Mouse (Mus musculus) fat pad, adult 2 months (tissue): Measurements from ENCODE around the gene Arhgef19.

Experiments used
- DNase-seq: peaks from one replicate; pipeline ENCODE4 v3.0.0-alpha.2; 2011; ENCODE audit warnings: low read depth, low spot score; ENCODE audit errors: extremely low read depth

The Arhgef19 gene

GRCm38 (mm10) chr4:141262906-141263637, 23.8 kb downstream of the Arhgef19 start:
- DNase-seq = no peak

- no peak for DNase-seq
Measured at GRCm38 (mm10) chr4:141265979-141266637, 26.8 kb downstream of the Arhgef19 start.

- no peak for DNase-seq
Measured at GRCm38 (mm10) chr4:141267250-141267649, 28.0 kb downstream of the Arhgef19 start.

GRCm38 (mm10) chr4:141267837-141268236, 28.5 kb downstream of the Arhgef19 start:
- no peak for DNase-seq

GRCm38 (mm10) chr4:141268350-141268749, 29.1 kb downstream of the Arhgef19 start:
- DNase-seq = no peak

- DNase-seq = no peak
Measured at GRCm38 (mm10) chr4:141269080-141269479, 29.8 kb downstream of the Arhgef19 start.

GRCm38 (mm10) chr4:141270201-141270940, 31.1 kb downstream of the Arhgef19 start:
- no peak for DNase-seq

GRCm38 (mm10) chr4:141271228-141271627, 31.9 kb downstream of the Arhgef19 start:
- DNase-seq = no peak

GRCm38 (mm10) chr4:141271721-141272120, 32.4 kb downstream of the Arhgef19 start:
- DNase-seq = no peak

- DNase-seq = no peak
Measured at GRCm38 (mm10) chr4:141272878-141273277, 33.6 kb downstream of the Arhgef19 start.

- no peak for DNase-seq
Measured at GRCm38 (mm10) chr4:141273296-141273695, 34.0 kb downstream of the Arhgef19 start.

- DNase-seq = no peak
Measured at GRCm38 (mm10) chr4:141274485-141275341, 35.4 kb downstream of the Arhgef19 start.

- DNase-seq = no peak
Measured at GRCm38 (mm10) chr4:141277157-141277556, 37.9 kb downstream of the Arhgef19 start.

- DNase-seq = no peak
Measured at GRCm38 (mm10) chr4:141278154-141278553, 38.9 kb downstream of the Arhgef19 start.

GRCm38 (mm10) chr4:141279327-141279726, 40.0 kb downstream of the Arhgef19 start:
- DNase-seq = no peak

- no peak for DNase-seq
Measured at GRCm38 (mm10) chr4:141279783-141280182, 40.5 kb downstream of the Arhgef19 start.

- DNase-seq = no peak
Measured at GRCm38 (mm10) chr4:141280471-141280870, 41.2 kb downstream of the Arhgef19 start.

GRCm38 (mm10) chr4:141281153-141281552, 41.9 kb downstream of the Arhgef19 start:
- no peak for DNase-seq

GRCm38 (mm10) chr4:141281578-141281977, 42.3 kb downstream of the Arhgef19 start:
- no peak for DNase-seq

GRCm38 (mm10) chr4:141282087-141282486, 42.8 kb downstream of the Arhgef19 start:
- DNase-seq = no peak

GRCm38 (mm10) chr4:141282623-141283022, 43.3 kb downstream of the Arhgef19 start:
- DNase-seq = no peak
